Comparison of ENCODE assay signal across 9 mouse cellular contexts in genomic region chr19:38901146-38902135, GRCm38 (mm10). TPM values are rescaled to one million over a fixed set of nuclear protein-coding genes. Genes with fewer than 3 reads are reported as not detected.
DNase-seq lines count a peak whose midpoint lies in the region; ATAC-seq and TF ChIP-seq lines count a peak whose summit lies in the region.
"Had no signal": no experiment of that assay in that cellular context is flagged by ENCODE, and none has a peak within 500 bp of the region (broad histone marks: within the 10 kb centered on the region; RNA-seq: fewer than 3 reads in every experiment).

No protein-coding gene starts in this region.

- in situ Hi-C loops in CH12.LX (cut with MboI; ENCODE audit: low pct_ligation_motif_present, low pct_unique_long_range_greater_than_20kb, low sequenced_read_pairs) = no loop called here

- ATAC-seq in cerebellum, adult (ENCODE audit: insufficient number of reproducible peaks, low FRiP score, low TSS enrichment) = no peak
- ATAC-seq in heart, postnatal 0 days (ENCODE audit: insufficient read depth, low read depth) = 0 out of 2 replicates have a peak, but pooled peaks have one; percentile 44

- H3K9me3 ChIP-seq in CH12.LX (replicated peaks; ENCODE audit: low read length) = no peaks in the 10 kb centered on the region
- no peaks in the 10 kb centered on the region for H3K9me3 ChIP-seq in heart, postnatal 0 days (replicated peaks; ENCODE audit: control insufficient read depth, low read length)
- H3K9me3 ChIP-seq: limb, embryonic 15.5 days had no signal

- dilution Hi-C loops in CH12.LX (cut with MboI; ENCODE audit: extremely low pct_ligation_motif_present, extremely low pct_unique_long_range_greater_than_20kb, low sequenced_read_pairs) = no loop called here

- no peak overlapping the region for H3K4me2 ChIP-seq in CH12.LX (ENCODE audit: insufficient read depth, low read depth, poor library complexity, severe bottlenecking)
- H3K4me2 ChIP-seq in heart, postnatal 0 days (ENCODE audit: low read depth, low read length) = peak overlapping the region; percentile 12; the same call in 1 of the 2 replicates
- H3K4me2 ChIP-seq: limb, embryonic 15.5 days had no signal

- H3K36me3 ChIP-seq in CH12.LX (replicated peaks in 1 of 2; ENCODE audit: control insufficient read depth in 1 of 2, insufficient read depth in 1 of 2, low read length in 1 of 2) = peaks cover 0 to 2% of the 10 kb centered on the region in 2 experiments
- no peaks in the 10 kb centered on the region; the same call in 1 of the 2 replicates for H3K36me3 ChIP-seq in heart, postnatal 0 days (replicated peaks; ENCODE audit: control insufficient read depth, insufficient read depth, low read length)

- no peaks in the 10 kb centered on the region for H3K4me1 ChIP-seq in cerebellum, adult 2 months (ENCODE audit: control insufficient read depth, insufficient read depth, low read length)
- H3K4me1 ChIP-seq in CH12.LX (ENCODE audit: control insufficient read depth in 1 of 2, insufficient read depth in 2 of 2) = no peaks in the 10 kb centered on the region
- H3K4me1 ChIP-seq in heart, postnatal 0 days (ENCODE audit: control insufficient read depth, insufficient read depth) = no peaks in the 10 kb centered on the region
- H3K4me1 ChIP-seq: limb, embryonic 15.5 days had no signal

- TF ChIP-seq EP300 in CH12.LX (IDR thresholded peaks at IDR 0.05; ENCODE audit: low read length) = no peak
- no peak for TF ChIP-seq EP300 in heart, postnatal 0 days (IDR thresholded peaks at IDR 0.05; ENCODE audit: low read depth)

- TF ChIP-seq POLR2A in cerebellum, adult 2 months (IDR thresholded peaks at IDR 0.05; ENCODE audit: borderline replicate concordance, insufficient read depth, low read length) = no peak
- no peak for TF ChIP-seq POLR2A in CH12.LX (IDR thresholded peaks at IDR 0.05; ENCODE audit: low read depth, low read length)

- no peak overlapping the region for H3K4me3 ChIP-seq in cerebellum, adult 2 months (replicated peaks; ENCODE audit: insufficient read depth, low read depth, low read length)
- H3K4me3 ChIP-seq in CH12.LX (replicated peaks in 1 of 3; ENCODE audit: low read depth in 2 of 3, low read length in 2 of 3, poor library complexity in 1 of 3) = no peak overlapping the region
- H3K4me3 ChIP-seq in heart, postnatal 0 days (ENCODE audit: low read depth, low read length) = no peak overlapping the region
- H3K4me3 ChIP-seq: limb, embryonic 15.5 days had no signal

- H3K9ac ChIP-seq in CH12.LX (ENCODE audit: insufficient read depth, low read depth) = no peak overlapping the region
- H3K9ac ChIP-seq in heart, postnatal 0 days (replicated peaks; ENCODE audit: low read depth, low read length) = no peak overlapping the region
- H3K9ac ChIP-seq: limb, embryonic 15.5 days had no signal

- TF ChIP-seq CTCF in cerebellum, adult 2 months (IDR thresholded peaks at IDR 0.05; ENCODE audit: borderline replicate concordance, insufficient read depth, low read depth, low read length) = no peak
- TF ChIP-seq CTCF in CH12.LX (conservative IDR thresholded peaks at IDR 0.05 in 1 of 2, IDR thresholded peaks at IDR 0.05 in 1 of 2; ENCODE audit: low read depth in 2 of 2, low read length in 2 of 2) = peak in 1 of 2 experiments; percentile 24; a peak in 2 of 4 replicates
- peak; percentile 39 for TF ChIP-seq CTCF in heart, postnatal 0 days (IDR thresholded peaks at IDR 0.05; ENCODE audit: low read depth)

- peak; percentile 20 to 37 for DNase-seq in cerebellum, adult 2 months
- DNase-seq in kidney, postnatal 14 days = peak; percentile 4
- no peak for DNase-seq in kidney, adult 11 months
- DNase-seq in CH12.LX (ENCODE audit: extremely low read depth) = no peak
- DNase-seq in heart, postnatal 0 days (ENCODE audit: low spot score) = peak; percentile 38
- DNase-seq in testis, postnatal 14 days (ENCODE audit: low spot score) = no peak
- DNase-seq in layer of hippocampus, postnatal 36 days = no peak

- 40% methylated on average over 12 of the region's 12 CpGs for WGBS in cerebellum, adult 2 months
- WGBS in heart, postnatal 0 days = 53% methylated on average over 12 of the region's 12 CpGs

- TF ChIP-seq RAD21 in CH12.LX (IDR thresholded peaks at IDR 0.05; ENCODE audit: low read depth, low read length) = peak; percentile 12

- no peaks in the 10 kb centered on the region for H3K27me3 ChIP-seq in cerebellum, adult 2 months (ENCODE audit: control insufficient read depth, insufficient read depth, low read length)
- no peaks in the 10 kb centered on the region for H3K27me3 ChIP-seq in CH12.LX (replicated peaks)
- H3K27me3 ChIP-seq in heart, postnatal 0 days (ENCODE audit: control insufficient read depth, insufficient read depth, low read length) = no peaks in the 10 kb centered on the region
- H3K27me3 ChIP-seq: limb, embryonic 15.5 days had no signal

- no peaks in the 10 kb centered on the region for H3K79me2 ChIP-seq in CH12.LX (replicated peaks; ENCODE audit: control insufficient read depth, extremely low read depth, insufficient read depth, poor library complexity, severe bottlenecking)

- no peak overlapping the region for H3K27ac ChIP-seq in cerebellum, adult 2 months (ENCODE audit: insufficient read depth, low read length)
- H3K27ac ChIP-seq in CH12.LX (ENCODE audit: insufficient read depth, low read depth) = no peak overlapping the region
- no peak overlapping the region for H3K27ac ChIP-seq in heart, postnatal 0 days (ENCODE audit: low read depth)
- H3K27ac ChIP-seq: limb, embryonic 15.5 days had no signal

TF ChIP-seq in CH12.LX, 34 proteins besides CTCF, POLR2A, EP300 and RAD21:
- TF ChIP-seq E2F4 (IDR thresholded peaks at IDR 0.05; ENCODE audit: insufficient replicate concordance, low read depth, low read length) (no peak), ETS1 (conservative IDR thresholded peaks at IDR 0.05; ENCODE audit: low read depth, low read length) (no peak), PAX5 (IDR thresholded peaks at IDR 0.05; ENCODE audit: low read length) (no peak), ELF1 (IDR thresholded peaks at IDR 0.05; ENCODE audit: low read depth, low read length) (no peak), MAX (IDR thresholded peaks at IDR 0.05; ENCODE audit: low read length) (no peak), MXI1 (IDR thresholded peaks at IDR 0.05; ENCODE audit: low read depth, low read length) (no peak), ZKSCAN1 (IDR thresholded peaks at IDR 0.05; ENCODE audit: borderline replicate concordance, low read depth, low read length) (no peak), POLR2AphosphoS2 (IDR thresholded peaks at IDR 0.05; ENCODE audit: low read depth, low read length) (no peak), TBP (conservative IDR thresholded peaks at IDR 0.05; ENCODE audit: low read depth, low read length) (no peak), MAZ (IDR thresholded peaks at IDR 0.05; ENCODE audit: low read depth, low read length) (no peak), MYC (IDR thresholded peaks at IDR 0.05; ENCODE audit: low read depth, low read length) (no peak), GABPA (IDR thresholded peaks at IDR 0.05; ENCODE audit: insufficient replicate concordance, low read depth, low read length) (no peak), BHLHE40 (IDR thresholded peaks at IDR 0.05; ENCODE audit: low read depth, low read length) (no peak)

RNA-seq across cellular contexts. Expression of gene Hells, which starts 29.3 kb away (rescaled TPM):
- polyA plus RNA-seq in cerebellum, adult 2 months (2012; rRNA removed) = 1.9 and 2.9 TPM in 2 replicates
- 73.2 and 98.6 TPM in 2 replicates for total RNA-seq in CH12.LX (2012; rRNA removed)
- total RNA-seq in CH12.LX (2014; rRNA removed) = 131 and 153 TPM in 2 replicates
- 378 and 393 TPM in 2 replicates for polyA plus RNA-seq in CH12.LX (2012; ENCODE audit: insufficient read length, low read depth)
- 2.5 and 4.1 TPM in 2 replicates for total RNA-seq in heart, postnatal 0 days (2014; rRNA removed; ENCODE audit: low replicate concordance)
- 6.0 and 7.8 TPM in 2 replicates for polyA plus RNA-seq in heart, postnatal 0 days (2015; fragmentation: Nextera tagmentation; extraction: Ambion mirVana)
- total RNA-seq in layer of hippocampus, postnatal 36 days (2021) = 1 to 10 TPM; 5.1 to 6.8 TPM

Comparison
In these comparisons a context has a peak if more than half of its experiments do, and no peak if none do; other contexts are left out.
1. DNase-seq: peak in cerebellum, adult 2 months (2 of 2), kidney, postnatal 14 days (single experiment) and heart, postnatal 0 days (single experiment); none in kidney, adult 11 months (single experiment), CH12.LX (single experiment), testis, postnatal 14 days (single experiment) and layer of hippocampus, postnatal 36 days (0 of 2).
2. RNA of gene Hells, which starts 29.3 kb away (total RNA-seq): 73.2 to 153 TPM in CH12.LX; 5.1 to 6.8 TPM in layer of hippocampus, postnatal 36 days and 2.5 to 4.1 TPM in heart, postnatal 0 days; every median in the first group is over 4 times any median in the second.